Mouse (Mus musculus) left cerebral cortex, postnatal 14 days (tissue): Measurements from ENCODE around the gene Arid3a. TPM values are rescaled to one million over a fixed set of nuclear protein-coding genes. Genes with fewer than 3 reads are reported as not detected.

Experiments
- DNase-seq, 2 experiments: peaks; one replicate each; pipeline ENCODE4 v3.0.0; 2021 to 2022; ENCODE audit warnings: low spot score in 2 of 2, mixed read lengths in 1 of 2
- intact Hi-C: fragments of 180-260 bp; cut with DNase I; formaldehyde crosslinking; loops from one replicate; pipeline ENCODE4 v1.15.1; 2025
- total RNA-seq, 2 experiments: library from RNA; stranded (reverse); gene quantifications; 2 replicates each; pipeline ENCODE4 v1.2.3; 2021

The Arid3a gene
- total RNA-seq, 2 experiments from 2014 or later = 5.4 to 7.0 TPM

DNA sequence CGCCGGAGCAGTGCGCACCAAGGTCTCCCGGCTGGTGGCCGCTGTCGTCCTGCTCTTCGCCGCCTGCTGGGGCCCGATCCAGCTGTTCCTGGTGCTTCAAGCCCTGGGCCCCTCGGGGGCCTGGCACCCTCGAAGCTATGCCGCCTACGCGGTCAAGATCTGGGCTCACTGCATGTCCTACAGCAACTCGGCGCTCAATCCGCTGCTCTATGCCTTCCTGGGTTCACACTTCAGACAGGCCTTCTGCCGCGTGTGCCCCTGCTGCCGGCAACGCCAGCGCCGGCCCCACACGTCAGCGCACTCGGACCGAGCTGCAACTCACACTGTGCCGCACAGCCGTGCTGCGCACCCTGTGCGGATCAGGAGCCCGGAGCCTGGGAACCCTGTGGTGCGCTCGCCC lies 5.3 kb upstream of the Arid3a start:
- intact Hi-C loops = no loop called here
- DNase-seq = no peak

- intact Hi-C loops = loop anchor here (1.0 to 2.0 kb wide), 4 partner anchors 30 to 91 kb away; no protein-coding TSS in a partner anchor
Observed at GRCm38 (mm10) chr10:79924998-79925784, 1.7 kb upstream of the Arid3a start.

GRCm38 (mm10) chr10:79925785-79926490 lies 905 bp upstream of the Arid3a start:
- intact Hi-C loops = loop anchor here (1.0 to 2.0 kb wide), 4 partner anchors 29 to 92 kb away; no protein-coding TSS in a partner anchor
- DNase-seq = no peak

More at GRCm38 (mm10) chr10:79924998-79925784, 1.7 kb upstream of the Arid3a start:
- peak; percentile 96 to 97 for DNase-seq

- DNase-seq = peak in 1 of 2 experiments; percentile 51
- intact Hi-C loops = no loop called here
Observed at GRCm38 (mm10) chr10:79927324-79928029, 634 bp downstream of the Arid3a start.

DNA sequence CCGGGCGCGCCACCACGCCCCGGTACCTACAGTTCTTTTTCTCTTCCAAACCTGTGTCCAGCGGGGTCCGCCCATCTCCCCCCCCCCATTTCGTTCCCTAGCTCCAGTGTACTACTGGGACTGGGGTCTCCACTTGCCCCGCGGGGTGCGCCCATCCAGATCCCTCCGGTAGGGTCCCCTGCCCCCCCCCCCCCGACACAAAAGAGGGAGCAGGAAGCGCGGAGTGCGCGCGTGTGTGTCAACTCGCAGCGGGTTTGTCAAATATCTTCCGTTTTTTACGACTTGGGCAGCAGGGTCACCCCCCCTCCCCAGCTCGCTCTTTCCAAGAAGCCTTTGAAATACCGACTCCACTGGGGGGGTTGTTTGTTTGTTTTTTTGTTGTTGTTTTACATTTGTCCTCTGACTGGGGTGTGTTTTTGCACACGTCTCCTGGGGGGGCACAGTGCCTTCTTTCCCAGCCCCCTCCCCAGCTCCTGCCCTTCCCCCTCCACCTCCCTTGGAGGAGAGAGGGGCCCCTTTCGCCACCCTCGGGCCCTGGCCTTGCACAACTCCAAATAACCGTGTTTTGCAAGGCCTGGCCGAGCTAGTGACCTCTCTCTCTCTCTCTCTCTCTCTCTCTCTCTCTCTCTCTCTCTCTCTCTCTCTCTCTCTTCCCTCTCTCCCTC lies 1.3 kb downstream of the Arid3a start:
- no peak for DNase-seq
- intact Hi-C loops = no loop called here

- intact Hi-C loops = no loop called here
- no peak for DNase-seq
Observed at GRCm38 (mm10) chr10:79928907-79929701, 2.3 kb downstream of the Arid3a start.

DNA sequence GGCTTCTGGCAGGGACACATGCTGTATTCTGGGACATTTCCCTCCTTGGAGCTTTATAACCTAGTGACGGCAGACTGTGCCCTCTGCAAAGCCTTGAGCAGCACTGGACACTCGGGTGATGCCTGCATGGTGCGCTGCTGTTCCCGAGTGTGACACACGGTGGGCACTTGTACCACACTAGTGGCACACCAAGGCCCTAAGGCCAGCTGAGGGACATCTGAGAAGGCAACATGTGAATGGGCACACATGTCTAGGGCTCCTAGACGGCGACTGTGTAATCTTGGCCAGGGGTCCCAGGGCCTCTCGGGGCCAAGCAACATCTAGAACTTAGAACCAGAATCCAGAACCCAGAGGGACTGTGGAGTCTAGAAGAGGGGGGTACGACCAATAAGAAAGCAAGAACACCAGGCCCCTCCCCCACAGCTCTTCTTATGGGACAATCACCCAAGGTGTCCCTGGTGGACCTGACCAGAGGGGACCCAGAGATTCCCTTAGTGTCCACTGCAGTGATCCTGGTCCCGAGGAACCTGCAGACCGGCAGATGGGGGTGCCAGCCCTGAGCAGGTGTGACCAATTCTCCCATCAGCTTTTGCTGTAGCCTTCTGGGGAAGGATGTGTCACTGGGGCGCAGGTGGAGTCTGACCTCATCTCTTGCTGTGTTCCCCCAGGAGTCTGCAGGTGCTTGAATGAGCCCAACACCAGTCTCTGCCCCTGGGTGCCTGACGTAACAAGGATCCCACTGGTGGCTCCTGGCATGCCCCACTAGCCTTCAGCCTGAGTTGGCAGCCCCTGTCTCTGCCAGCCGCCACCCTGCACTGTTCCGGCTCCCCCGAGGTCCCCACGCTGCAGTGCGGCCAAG lies 3.4 kb downstream of the Arid3a start:
- no peak for DNase-seq
- intact Hi-C loops = no loop called here

DNA sequence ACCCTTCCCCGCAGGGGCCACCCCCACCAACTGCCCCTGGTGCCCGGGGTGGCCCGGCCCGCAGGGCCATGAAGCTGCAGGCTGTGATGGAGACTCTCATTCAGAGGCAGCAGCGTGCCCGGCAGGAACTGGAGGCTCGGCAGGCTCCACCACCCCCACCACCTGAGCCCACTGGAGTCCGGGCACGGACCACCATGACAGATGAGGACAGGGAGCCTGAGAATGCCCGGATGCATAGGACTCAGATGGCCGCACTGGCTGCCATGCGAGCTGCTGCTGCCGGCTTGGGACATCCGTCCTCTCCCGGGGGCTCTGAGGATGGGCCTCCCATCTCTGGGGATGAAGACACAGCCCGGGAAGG lies 4.0 kb downstream of the Arid3a start:
- no peak for DNase-seq
- intact Hi-C loops = no loop called here

DNA sequence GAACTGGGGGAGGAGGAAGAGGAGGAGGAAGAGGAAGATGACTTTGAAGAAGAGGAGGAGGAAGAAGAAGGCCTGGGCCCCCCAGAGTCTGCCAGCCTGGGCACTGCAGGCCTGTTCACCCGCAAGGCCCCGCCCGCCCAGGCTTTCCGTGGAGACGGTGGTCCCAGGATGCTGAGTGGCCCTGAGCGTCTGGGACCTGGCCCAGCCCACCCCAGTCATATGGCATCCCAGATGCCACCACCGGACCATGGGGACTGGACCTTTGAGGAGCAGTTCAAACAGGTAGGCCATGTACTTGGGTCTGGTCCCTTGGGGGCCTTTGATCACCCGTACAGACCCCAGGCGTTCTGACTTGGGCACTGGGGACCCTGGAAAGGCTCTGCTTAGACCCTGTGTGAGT lies 5.0 kb downstream of the Arid3a start:
- intact Hi-C loops = no loop called here

DNA sequence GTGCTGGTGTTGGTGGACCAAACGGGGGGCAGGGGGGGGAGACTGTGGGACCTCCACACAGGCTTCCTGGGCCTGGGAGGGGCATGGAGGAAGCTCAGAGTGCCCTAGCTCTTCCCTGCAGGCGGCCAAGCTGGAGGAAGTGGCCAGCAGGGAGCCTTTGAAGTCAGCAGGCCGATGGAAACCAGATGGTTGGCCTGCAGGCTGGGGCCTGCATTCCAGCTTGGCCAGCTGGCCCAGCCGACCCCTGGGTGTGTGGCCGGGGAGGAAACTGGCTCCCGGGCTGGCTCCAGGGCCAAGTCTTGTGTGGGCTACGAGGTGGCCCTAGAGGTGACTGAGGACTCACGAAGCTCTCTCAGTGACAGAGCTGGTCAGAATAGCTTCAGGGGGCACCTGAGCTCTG lies 5.9 kb downstream of the Arid3a start:
- intact Hi-C loops = no loop called here
- peak; percentile 57 to 70 for DNase-seq

More for the DNA sequence above, 5.0 kb downstream of the Arid3a start:
- DNase-seq = no peak

DNA sequence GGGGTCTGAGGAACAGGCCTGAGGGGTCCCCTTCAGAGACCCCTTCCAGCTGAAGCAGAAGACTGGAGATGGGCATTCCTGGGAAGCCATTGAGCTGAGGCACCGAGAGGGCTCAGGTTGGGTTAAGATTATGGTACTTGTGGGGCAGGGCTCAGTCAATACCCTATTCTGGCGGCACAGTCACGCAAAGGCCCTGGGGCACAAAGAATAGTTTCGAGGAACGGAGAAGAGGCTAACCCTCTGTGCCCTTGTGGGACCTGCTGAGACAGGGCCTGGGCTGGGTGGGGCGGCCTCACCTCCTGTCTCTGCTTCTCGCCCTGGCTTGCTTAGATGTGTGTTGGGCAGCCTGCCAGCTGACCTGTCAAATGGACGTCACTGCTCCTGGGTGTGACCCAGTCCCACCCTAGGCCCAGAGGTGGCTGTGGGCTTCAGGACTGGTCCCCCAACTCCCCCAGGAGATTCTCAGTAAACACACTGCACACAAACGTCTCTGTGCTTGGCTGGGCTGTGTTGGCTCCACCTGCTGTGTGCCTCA lies 6.4 kb downstream of the Arid3a start:
- intact Hi-C loops = no loop called here
- DNase-seq = no peak

GRCm38 (mm10) chr10:79933861-79934260 lies 7.0 kb downstream of the Arid3a start:
- DNase-seq = no peak

GRCm38 (mm10) chr10:79934272-79934721 lies 7.5 kb downstream of the Arid3a start:
- peak; percentile 73 to 79 for DNase-seq
- intact Hi-C loops = no loop called here

More at GRCm38 (mm10) chr10:79933861-79934260, 7.0 kb downstream of the Arid3a start:
- intact Hi-C loops = no loop called here

- intact Hi-C loops = no loop called here
Observed at GRCm38 (mm10) chr10:79934794-79935569, 8.1 kb downstream of the Arid3a start.

GRCm38 (mm10) chr10:79936284-79936910 lies 9.6 kb downstream of the Arid3a start:
- no peak for DNase-seq
- intact Hi-C loops = no loop called here

More at GRCm38 (mm10) chr10:79934794-79935569, 8.1 kb downstream of the Arid3a start:
- no peak for DNase-seq

DNA sequence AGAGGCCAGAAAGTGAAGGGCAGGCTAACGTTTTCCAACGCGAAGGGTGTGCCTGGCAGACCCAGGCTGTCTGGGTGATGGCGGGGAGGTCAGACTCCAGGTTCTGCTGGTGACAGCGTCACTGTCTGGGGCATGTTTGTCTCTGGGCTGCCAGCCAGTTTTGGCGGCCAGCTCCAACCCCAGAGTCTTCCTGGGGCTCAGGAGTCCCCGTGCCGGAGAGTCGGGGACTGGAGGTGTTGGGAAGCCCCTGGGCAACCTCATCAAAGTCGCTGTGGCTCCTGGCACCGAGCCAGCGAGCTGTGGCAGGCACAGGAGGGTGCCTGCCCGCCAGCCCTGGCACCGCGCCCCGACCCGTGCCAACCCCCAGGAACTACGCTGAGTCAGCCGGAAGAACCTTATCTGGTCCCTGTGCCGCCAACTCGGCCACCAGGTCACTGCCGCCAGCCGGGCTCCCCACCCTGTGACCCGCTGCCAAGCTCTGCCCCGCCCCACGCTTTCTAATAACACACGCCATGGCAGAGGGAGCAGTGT lies 10.1 kb downstream of the Arid3a start:
- DNase-seq = no peak

More for the DNA sequence above, 10.1 kb downstream of the Arid3a start:
- intact Hi-C loops = no loop called here
